Mouse (Mus musculus): Measurements from ENCODE around the gene Adat2.

- TF ChIP-seq POLR2A (IDR thresholded peaks at IDR 0.05; ENCODE audit: low read depth, low read length) (no peak), CTCF (conservative IDR thresholded peaks at IDR 0.05; ENCODE audit: insufficient read depth, insufficient read length, low read depth, low read length) (no peak)
Measured at GRCm38 (mm10) chr10:13565080-13565448, 12.4 kb downstream of the Adat2 start.
